Mouse (Mus musculus) erythroblast, embryonic 14.5 days (primary cell): ENCODE results near the gene Gm20661.

Experiments used
- GATA1 ChIP-seq: IDR thresholded peaks from 2 replicates; pipeline ENCODE4 v1.6.1; 2012; ENCODE audit warnings: low read length, inconsistent platforms, mixed read lengths
- TAL1 ChIP-seq: IDR thresholded peaks from 3 replicates; pipeline ENCODE4 v1.6.1; 2012; ENCODE audit warnings: low read length, inconsistent platforms, mixed read lengths

- TF ChIP-seq TAL1 = no peak
- TF ChIP-seq GATA1 = no peak
Measured at GRCm38 (mm10) chr9:107962916-107963315, 19.9 kb upstream of the Gm20661 start.
